ENCODE assay signal across 12 mouse cellular contexts in the genomic region with DNA sequence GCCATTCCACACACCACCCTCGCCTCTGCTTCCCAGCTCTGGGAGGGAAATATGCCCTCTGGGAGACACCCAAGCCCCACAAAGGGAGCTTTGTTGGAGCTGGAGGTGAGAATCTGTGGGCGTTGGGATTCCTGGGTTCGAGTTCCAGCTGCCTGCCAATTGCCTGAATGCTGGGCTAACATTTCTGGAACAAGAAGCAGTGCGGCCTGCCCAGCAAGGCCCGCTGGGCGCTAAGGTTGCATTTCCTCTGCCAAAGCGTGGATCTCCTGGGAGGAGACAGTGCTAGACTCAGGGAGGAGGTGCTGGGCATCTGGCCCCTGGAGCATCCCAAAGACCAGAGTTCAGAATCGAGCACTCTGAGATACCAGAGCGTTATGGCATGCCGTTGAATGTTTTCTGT. TPM values are rescaled to one million over a fixed set of nuclear protein-coding genes. Genes with fewer than 3 reads are reported as not detected.
A peak's percentile ranks its signal among the peaks of the same experiment; 100 is the strongest.
DNase-seq lines count a peak whose midpoint lies in the region; ATAC-seq lines count a peak whose summit lies in the region.
"Had no signal": no experiment of that assay in that cellular context is flagged by ENCODE, and none has a peak within 500 bp of the region (broad histone marks: within the 10 kb centered on the region; RNA-seq: fewer than 3 reads in every experiment).

No protein-coding gene starts in this region.

- WGBS in forebrain, embryonic 10.5 days = 83% methylated on average over 10 of the region's 10 CpGs
- 69% methylated on average over 10 of the region's 10 CpGs for WGBS in forebrain, embryonic 15.5 days
- 55% methylated on average over 10 of the region's 10 CpGs for WGBS in embryonic facial prominence, embryonic 14.5 days

- peak overlapping the region; percentile 26; the same call in 1 of the 2 replicates for H3K27ac ChIP-seq in forebrain, embryonic 10.5 days
- H3K27ac ChIP-seq in forebrain, embryonic 15.5 days (replicated peaks) = no peak overlapping the region
- no peak overlapping the region for H3K27ac ChIP-seq in embryonic facial prominence, embryonic 14.5 days (replicated peaks; ENCODE audit: low read depth, low read length)
- H3K27ac ChIP-seq: heart, embryonic 15.5 days had no signal

- peaks cover 35% of the 10 kb centered on the region for H3K36me3 ChIP-seq in forebrain, embryonic 10.5 days (replicated peaks)
- no peaks in the 10 kb centered on the region for H3K36me3 ChIP-seq in forebrain, embryonic 15.5 days
- H3K36me3 ChIP-seq in embryonic facial prominence, embryonic 14.5 days (ENCODE audit: control insufficient read depth, insufficient read depth, low read length) = no peaks in the 10 kb centered on the region
- H3K36me3 ChIP-seq: heart, embryonic 15.5 days had no signal

- no peak for DNase-seq in forebrain, embryonic 10.5 days (ENCODE audit: extremely low spot score, low spot score)
- DNase-seq in layer of hippocampus, postnatal 10 days (ENCODE audit: low spot score in 2 of 2) = peak; percentile 18 to 43
- no peak for DNase-seq in layer of hippocampus, adult 9-10 months (ENCODE audit: low spot score)
- peak; percentile 52 for DNase-seq in embryonic facial prominence, embryonic 14.5 days (ENCODE audit: low spot score)
- DNase-seq in gastrocnemius, postnatal 25 days = peak; percentile 68
- no peak for DNase-seq in thymus, postnatal 0 days (ENCODE audit: low spot score)
- DNase-seq in spleen, postnatal 10 days (ENCODE audit: low spot score in 2 of 2) = no peak
- DNase-seq: lung, adult 2 months had no signal

- no peak overlapping the region for H3K4me2 ChIP-seq in forebrain, embryonic 15.5 days (replicated peaks)
- no peak overlapping the region for H3K4me2 ChIP-seq in embryonic facial prominence, embryonic 14.5 days (ENCODE audit: low read depth, low read length)
- H3K4me2 ChIP-seq: heart, embryonic 15.5 days had no signal

- H3K9me3 ChIP-seq in forebrain, embryonic 10.5 days = no peaks in the 10 kb centered on the region
- H3K9me3 ChIP-seq in forebrain, embryonic 15.5 days = no peaks in the 10 kb centered on the region
- no peaks in the 10 kb centered on the region for H3K9me3 ChIP-seq in embryonic facial prominence, embryonic 14.5 days (ENCODE audit: control insufficient read depth, low read length)
- H3K9me3 ChIP-seq: heart, embryonic 15.5 days had no signal

- no peak overlapping the region for H3K4me3 ChIP-seq in forebrain, embryonic 10.5 days
- no peak overlapping the region for H3K4me3 ChIP-seq in forebrain, embryonic 15.5 days
- H3K4me3 ChIP-seq in embryonic facial prominence, embryonic 14.5 days (ENCODE audit: low read depth, low read length) = no peak overlapping the region
- H3K4me3 ChIP-seq: heart, embryonic 15.5 days had no signal

- H3K9ac ChIP-seq in forebrain, embryonic 15.5 days (replicated peaks) = no peak overlapping the region
- no peak overlapping the region for H3K9ac ChIP-seq in embryonic facial prominence, embryonic 14.5 days (ENCODE audit: low read depth, low read length)
- H3K9ac ChIP-seq: heart, embryonic 15.5 days had no signal

- ATAC-seq in forebrain, embryonic 15.5 days (replicated peaks) = no peak
- ATAC-seq in embryonic facial prominence, embryonic 14.5 days (ENCODE audit: low read depth) = no peak
- ATAC-seq: CD4-positive, CD25-positive, alpha-beta regulatory T cell, adult 4 months; hindbrain, embryonic 16.5 days had no signal

- H3K4me1 ChIP-seq in forebrain, embryonic 10.5 days = peaks cover 67% of the 10 kb centered on the region
- peaks cover 12% of the 10 kb centered on the region; the same call in 1 of the 2 replicates for H3K4me1 ChIP-seq in forebrain, embryonic 15.5 days
- H3K4me1 ChIP-seq in embryonic facial prominence, embryonic 14.5 days (ENCODE audit: control insufficient read depth, insufficient read depth, low read length) = peaks cover 21% of the 10 kb centered on the region

- H3K27me3 ChIP-seq in forebrain, embryonic 10.5 days (ENCODE audit: poor library complexity, severe bottlenecking) = no peaks in the 10 kb centered on the region
- H3K27me3 ChIP-seq in forebrain, embryonic 15.5 days = no peaks in the 10 kb centered on the region
- H3K27me3 ChIP-seq in embryonic facial prominence, embryonic 14.5 days (replicated peaks; ENCODE audit: control insufficient read depth, insufficient read depth, low read length) = no peaks in the 10 kb centered on the region
- H3K27me3 ChIP-seq: heart, embryonic 15.5 days had no signal

RNA-seq across cellular contexts. Expression of a gene that starts 38.3 kb away (rescaled TPM):
- 96.2 and 105 TPM in 2 replicates for polyA plus RNA-seq in forebrain, embryonic 10.5 days (2016; fragmentation: Nextera tagmentation; extraction: Ambion mirVana)
- polyA plus RNA-seq in forebrain, embryonic 15.5 days (2015; fragmentation: Nextera tagmentation; extraction: Ambion mirVana) = 95.4 and 131 TPM in 2 replicates
- total RNA-seq in layer of hippocampus, postnatal 10 days (2021) = 10 to 100 TPM; 14.2 to 26.1 TPM
- polyA plus RNA-seq in embryonic facial prominence, embryonic 14.5 days (2014; fragmentation: Nextera tagmentation; extraction: Ambion mirVana) = 106 and 124 TPM in 2 replicates
- total RNA-seq in gastrocnemius, postnatal 25 days (2021) = 1 to 10 TPM; 7.8 to 8.8 TPM
- polyA plus RNA-seq in thymus, postnatal 0 days (2015; fragmentation: Nextera tagmentation; extraction: Ambion mirVana) = 12.8 and 14.1 TPM in 2 replicates

Comparison
In these comparisons a context has a peak if more than half of its experiments do, and no peak if none do; other contexts are left out.
1. DNase-seq: peak in layer of hippocampus, postnatal 10 days (2 of 2), embryonic facial prominence, embryonic 14.5 days (single experiment) and gastrocnemius, postnatal 25 days (single experiment); none in forebrain, embryonic 10.5 days (single experiment), layer of hippocampus, adult 9-10 months (single experiment), thymus, postnatal 0 days (single experiment) and spleen, postnatal 10 days (0 of 2).